Mouse (Mus musculus) embryonic fibroblast, embryonic 13.5 days (primary cell): ENCODE results near the gene Mep1a.

ENCODE experiments used
- CTCF ChIP-seq: IDR thresholded peaks from 2 replicates; pipeline ENCODE4 v1.5.1; 2011; ENCODE audit warnings: mild to moderate bottlenecking, control low read depth, low read length, moderate library complexity, borderline replicate concordance; ENCODE audit not compliant: insufficient read depth
- POLR2A ChIP-seq: IDR thresholded peaks from 2 replicates; pipeline ENCODE4 v1.6.1; 2011; ENCODE audit warnings: low read depth, mild to moderate bottlenecking, control low read depth, low read length, moderate library complexity

DNA sequence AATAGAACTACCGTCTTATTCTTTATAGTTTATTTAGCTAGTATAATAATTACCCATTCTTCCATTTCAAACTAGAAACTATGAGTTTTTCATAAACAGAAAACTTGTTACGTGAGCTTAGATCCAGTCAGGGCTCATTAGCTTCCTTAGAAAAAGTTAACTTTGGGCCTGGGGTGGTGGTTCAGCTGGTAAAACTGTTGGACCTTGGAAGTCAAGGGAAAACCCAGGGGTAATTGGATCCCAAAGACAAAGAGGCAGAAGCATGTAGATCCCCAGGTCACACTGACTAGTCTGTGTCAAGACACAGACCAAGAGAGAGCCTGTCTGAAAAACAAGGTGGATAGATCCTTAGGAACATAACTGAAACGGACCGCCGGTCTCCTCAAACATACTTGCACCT is 981 bp downstream of the Mep1a start:
- TF ChIP-seq POLR2A, result no peak
- TF ChIP-seq CTCF, result no peak
